Mouse (Mus musculus): ENCODE data around the gene Gpr68.

- TF ChIP-seq CTCF (IDR thresholded peaks at IDR 0.05; ENCODE audit: control insufficient read depth, insufficient read depth, insufficient read length) (no peak), FOSL1 (IDR thresholded peaks at IDR 0.05; ENCODE audit: insufficient read depth, low read length, poor library complexity, severe bottlenecking) (no peak), CEBPB (IDR thresholded peaks at IDR 0.05; ENCODE audit: low read depth) (no peak), MAX (IDR thresholded peaks at IDR 0.05) (no peak)
These were observed 17.9 kb upstream of the Gpr68 start for GRCm38 (mm10) chr12:100925644-100926619.
